In genomic region chr5:66423909-66424308, GRCm38 (mm10) we compare ENCODE assay signal across 9 mouse cellular contexts.
A peak's percentile ranks its signal among the peaks of the same experiment; 100 is the strongest.
DNase-seq lines count a peak whose midpoint lies in the region; TF ChIP-seq lines count a peak whose summit lies in the region.
"Had no signal": no experiment of that assay in that cellular context is flagged by ENCODE, and none has a peak within 500 bp of the region (broad histone marks: within the 10 kb centered on the region; RNA-seq: fewer than 3 reads in every experiment).

No protein-coding gene starts in this region.

- H3K27ac ChIP-seq in gastrocnemius, adult 2 months: no peak overlapping the region; the same call in 1 of the 2 replicates
- H3K27ac ChIP-seq: embryonic facial prominence, embryonic 13.5 days had no signal

- no peak for DNase-seq in gastrocnemius, adult 2 months
- DNase-seq in gastrocnemius, postnatal 25 days: no peak
- DNase-seq in ovary, postnatal 14 days (ENCODE audit: low spot score): peak; percentile 23
- DNase-seq in ovary, postnatal 10 days (ENCODE audit: low spot score): no peak
- peak; percentile 14 for DNase-seq in forelimb bud, embryonic 11.5 days (ENCODE audit: low read depth, low spot score)
- DNase-seq in retina, postnatal 1 day: peak; percentile 50
- no peak for DNase-seq in right cerebral cortex, postnatal 14 days
- no peak for DNase-seq in left cerebral cortex, adult 11 months (ENCODE audit: low spot score)

- no peak overlapping the region for H3K4me3 ChIP-seq in gastrocnemius, adult 2 months
- H3K4me3 ChIP-seq: embryonic facial prominence, embryonic 13.5 days had no signal

- intact Hi-C loops in gastrocnemius, adult 2 months (cut with DNase I): loop anchor here (2.0 kb wide), 1 partner anchor 195 kb away; the partner anchor contains the start of gene Apbb2

- peak; percentile 82 for TF ChIP-seq CTCF in gastrocnemius, adult 2 months (IDR thresholded peaks at IDR 0.05)

Comparison
In these comparisons a context has a peak if more than half of its experiments do, and no peak if none do; other contexts are left out.
1. DNase-seq: peak in ovary, postnatal 14 days (single experiment), forelimb bud, embryonic 11.5 days (single experiment) and retina, postnatal 1 day (single experiment); none in gastrocnemius, adult 2 months (single experiment), gastrocnemius, postnatal 25 days (single experiment), ovary, postnatal 10 days (single experiment), right cerebral cortex, postnatal 14 days (single experiment) and left cerebral cortex, adult 11 months (single experiment).